Mouse (Mus musculus): ENCODE results near the gene Ppp1r9a. TPM values are rescaled to one million over a fixed set of nuclear protein-coding genes. Genes with fewer than 3 reads are reported as not detected.

Ppp1r9a gene
- total RNA-seq, 2 experiments from 2014 or later: 26.9 to 30.9 TPM

DNA sequence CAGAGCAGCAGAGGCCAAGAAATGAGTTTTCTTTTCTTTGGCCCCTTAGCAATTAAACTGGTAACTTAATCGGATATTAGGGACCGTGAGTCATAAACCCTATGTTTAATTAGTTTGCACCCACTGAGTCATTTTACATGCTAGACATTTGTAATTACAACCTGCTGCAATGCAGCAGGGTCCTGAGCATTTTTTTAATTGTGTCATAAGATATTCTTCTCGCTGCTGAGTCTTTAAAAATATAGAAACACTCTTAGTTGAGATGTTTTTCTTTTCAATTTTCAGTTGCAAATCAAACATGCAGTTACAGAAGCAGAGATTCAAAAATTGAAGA lies 208.0 kb downstream of the Ppp1r9a start:
- no peak for DNase-seq

DNA sequence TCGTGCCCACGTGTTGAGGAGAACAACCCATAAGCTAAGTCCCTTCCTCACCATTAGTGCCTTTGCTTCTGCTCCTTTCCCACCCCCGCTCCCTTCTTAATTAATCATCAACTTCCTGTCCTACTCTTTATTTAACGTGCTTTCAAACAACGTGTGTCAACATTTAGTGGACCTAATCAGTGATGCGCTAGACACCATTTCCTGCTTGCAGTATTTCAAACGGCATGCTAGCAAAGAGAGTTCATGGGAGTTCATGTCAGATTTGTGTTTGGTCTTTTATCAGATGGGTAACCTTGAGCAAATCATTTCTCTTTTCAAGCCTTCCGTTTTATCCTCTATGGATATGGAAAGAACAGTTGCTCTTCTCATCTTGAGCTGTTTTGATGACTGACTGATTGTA lies 210.4 kb downstream of the Ppp1r9a start:
- DNase-seq: no peak

DNA sequence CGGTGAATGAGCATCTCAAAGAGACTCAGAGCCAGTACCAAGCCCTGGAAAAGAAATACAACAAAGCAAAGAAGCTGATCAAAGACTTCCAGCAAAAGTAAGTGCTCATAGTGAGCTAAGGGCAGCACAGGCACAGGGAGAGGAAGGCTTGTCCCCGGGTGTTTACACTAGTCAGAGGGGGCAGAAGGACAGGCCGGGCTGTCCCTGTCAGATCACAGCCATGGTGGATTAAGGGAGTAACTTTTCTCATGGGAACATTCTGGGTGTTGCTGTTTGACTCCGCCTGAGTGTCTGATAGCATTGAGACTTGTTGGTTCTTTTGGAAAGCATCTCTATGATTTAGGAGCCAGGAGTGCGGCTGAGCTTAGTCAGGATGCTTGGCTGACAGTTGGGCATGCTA lies 211.0 kb downstream of the Ppp1r9a start:
- no peak for DNase-seq

DNA sequence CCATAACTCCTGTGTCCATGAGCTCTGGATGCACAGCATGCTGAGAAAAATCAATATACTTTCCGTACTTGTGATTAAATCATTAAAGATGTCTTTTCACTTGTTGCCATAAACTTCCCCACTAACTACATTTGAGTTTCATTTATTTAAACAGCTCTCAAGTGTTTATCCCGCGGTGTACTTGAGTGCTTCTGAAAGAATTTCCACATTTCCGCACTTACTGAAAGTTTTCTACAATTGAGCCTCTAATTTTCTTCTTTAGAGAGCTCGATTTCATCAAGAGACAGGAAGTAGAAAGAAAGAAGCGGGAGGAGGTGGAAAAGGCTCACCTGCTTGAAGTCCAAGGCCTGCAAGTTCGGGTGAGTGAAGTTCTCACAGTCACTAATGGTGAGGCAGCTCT lies 212.1 kb downstream of the Ppp1r9a start:
- DNase-seq: no peak

DNA sequence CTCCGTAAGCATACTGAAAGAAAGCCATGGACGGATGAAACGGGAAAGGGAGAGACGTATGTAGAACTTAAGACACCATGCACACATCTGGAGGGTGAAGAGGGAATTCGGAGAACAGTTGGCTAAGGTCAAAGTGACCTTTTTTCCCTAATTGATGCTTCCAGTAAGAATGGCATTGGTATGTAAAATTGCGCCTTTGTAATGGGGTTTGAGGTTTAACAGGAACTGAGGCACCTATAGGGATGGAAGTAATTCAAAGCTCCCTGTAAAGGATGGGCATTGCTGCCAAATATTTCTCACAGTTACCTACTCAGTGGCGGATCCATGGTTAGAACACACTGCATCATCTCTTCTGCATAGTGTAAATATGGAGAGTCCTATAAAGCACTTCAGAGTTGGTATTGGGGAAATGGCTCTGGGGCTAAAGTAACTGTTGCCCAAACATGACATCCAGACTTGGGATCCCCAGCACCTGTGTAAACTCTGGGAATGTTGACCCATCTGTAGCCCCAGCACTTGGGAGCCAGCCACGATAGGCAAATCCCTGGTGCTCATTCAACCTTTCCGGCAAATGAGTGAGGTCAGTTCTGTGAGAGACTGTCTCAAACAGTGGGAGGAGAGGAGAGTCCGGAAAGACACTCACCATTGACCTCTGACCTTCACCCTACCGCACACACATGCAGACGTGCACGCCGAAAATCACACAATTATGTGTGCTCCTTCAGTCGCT lies 216.6 kb downstream of the Ppp1r9a start:
- no peak for DNase-seq

DNA sequence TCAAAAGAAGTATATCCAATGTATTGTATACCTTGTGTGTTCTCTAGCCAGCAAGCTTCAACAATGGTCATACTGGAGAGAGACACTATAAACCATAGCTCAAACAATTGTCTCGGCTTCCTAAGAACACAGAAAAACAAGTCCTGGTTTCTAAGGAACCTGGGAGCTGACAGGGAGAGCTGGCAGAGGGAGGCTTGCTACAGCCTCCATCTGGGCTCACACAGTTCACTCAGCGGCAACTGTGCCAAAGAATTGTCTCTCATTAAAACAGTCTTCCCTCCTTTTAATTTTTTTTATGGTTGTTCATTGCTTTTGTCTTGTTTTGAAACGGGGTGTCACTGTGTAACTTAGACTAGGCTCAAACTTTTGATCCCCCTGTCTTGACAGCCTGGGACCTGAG lies 217.5 kb downstream of the Ppp1r9a start:
- no peak for DNase-seq

DNA sequence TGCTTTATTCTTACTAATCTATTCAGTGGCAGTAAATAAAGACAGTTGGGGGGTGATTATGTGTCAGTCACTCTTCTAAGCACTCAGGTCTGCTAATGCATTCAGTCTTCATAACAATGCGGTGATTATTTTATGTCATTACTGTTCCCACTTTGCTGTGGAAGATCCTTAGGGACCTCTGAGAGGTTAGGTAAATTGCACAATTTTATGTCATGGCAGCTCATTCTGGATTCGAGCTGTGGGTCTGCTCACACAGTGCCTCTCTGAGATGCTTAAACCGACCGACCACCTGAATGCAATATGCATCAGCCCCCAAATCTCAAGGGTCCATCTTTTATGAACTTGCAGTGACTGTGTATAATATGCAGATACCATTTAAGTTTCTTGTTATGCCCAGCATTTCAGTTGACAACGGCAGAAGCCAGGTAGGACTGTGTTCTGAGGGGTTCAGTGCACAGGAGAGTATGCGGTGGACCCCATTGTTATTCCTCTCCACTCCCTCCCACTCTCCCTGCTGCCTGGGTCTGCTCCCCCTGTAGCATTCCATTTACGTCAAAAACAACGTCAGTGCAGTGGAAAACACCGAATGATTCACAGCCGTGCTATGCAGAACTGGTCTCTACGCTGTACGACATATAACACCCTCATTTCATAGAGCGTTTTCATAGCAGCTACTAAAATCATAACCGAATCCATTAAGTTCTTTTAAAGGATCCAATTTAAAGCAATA lies 226.8 kb downstream of the Ppp1r9a start:
- DNase-seq: no peak

DNA sequence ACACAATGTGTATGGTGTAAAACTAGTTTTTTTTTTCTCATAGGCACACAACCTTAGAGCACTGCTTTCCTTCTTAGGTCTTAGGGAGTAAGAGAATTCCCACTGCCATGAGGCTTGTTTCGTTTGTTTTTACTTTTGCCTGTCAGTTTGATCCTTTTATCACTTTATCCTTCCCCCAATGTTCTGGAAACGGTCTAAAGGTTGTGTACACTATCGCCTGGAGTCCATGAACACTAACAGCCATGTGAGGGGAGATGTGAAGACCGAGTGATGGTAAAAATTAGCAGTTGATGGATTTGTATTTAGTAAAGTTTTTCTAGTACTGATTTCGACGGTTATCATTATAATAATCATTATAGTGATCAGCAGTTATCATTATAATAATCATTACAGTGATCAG lies 232.3 kb downstream of the Ppp1r9a start:
- no peak for DNase-seq

DNA sequence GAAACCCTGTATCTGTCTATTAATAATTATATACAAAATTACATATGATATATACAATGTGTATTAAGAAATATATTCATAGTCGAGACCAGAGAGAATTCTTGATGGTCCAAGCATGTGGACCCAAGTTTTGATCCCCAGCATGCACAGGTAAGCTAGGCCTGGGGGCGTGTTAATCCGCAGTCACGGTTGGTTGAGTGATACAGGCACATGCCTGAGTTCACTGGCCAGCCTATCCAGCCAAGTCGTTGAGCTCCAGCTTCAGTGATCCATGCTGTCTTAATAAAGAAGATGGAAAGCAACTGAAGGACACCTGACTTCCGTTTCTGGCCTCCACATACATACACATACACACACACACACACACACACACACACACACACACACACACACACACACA lies 233.3 kb downstream of the Ppp1r9a start:
- no peak for DNase-seq

DNA sequence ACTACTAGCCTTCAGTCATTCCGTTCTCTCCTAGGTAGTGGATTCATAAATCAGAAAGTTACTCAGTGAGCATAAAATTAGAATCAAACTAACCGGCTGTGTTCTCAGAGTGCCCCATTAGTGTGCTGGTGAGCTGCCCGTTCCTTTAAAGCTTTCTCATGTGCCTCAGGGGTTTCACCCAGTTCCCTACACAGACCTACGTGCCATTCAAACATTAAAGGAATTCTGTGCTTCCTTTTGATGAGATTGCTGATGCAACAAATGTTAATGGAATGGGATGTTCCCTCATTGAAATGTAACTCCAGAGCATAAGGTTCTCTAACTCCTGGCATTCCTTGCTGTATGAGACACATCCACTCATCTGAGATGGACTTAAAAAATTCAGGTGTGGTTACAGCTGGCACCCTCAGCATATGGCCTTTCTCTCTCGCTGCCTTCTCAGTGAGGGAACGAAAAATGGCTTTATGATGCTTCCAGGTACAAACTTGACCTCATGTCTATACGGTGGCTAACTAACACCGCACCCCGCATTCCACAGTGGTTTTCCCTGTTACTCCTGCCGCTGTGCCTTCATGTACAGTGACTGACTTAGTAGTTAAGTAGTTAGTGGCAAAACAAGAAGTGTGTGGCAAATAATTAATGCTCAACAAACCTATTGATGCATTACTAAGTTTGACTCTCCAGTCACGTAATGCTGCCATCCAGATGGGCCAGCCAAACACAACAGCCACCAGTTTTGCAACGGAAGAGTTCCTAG lies 236.3 kb downstream of the Ppp1r9a start:
- DNase-seq: no peak

DNA sequence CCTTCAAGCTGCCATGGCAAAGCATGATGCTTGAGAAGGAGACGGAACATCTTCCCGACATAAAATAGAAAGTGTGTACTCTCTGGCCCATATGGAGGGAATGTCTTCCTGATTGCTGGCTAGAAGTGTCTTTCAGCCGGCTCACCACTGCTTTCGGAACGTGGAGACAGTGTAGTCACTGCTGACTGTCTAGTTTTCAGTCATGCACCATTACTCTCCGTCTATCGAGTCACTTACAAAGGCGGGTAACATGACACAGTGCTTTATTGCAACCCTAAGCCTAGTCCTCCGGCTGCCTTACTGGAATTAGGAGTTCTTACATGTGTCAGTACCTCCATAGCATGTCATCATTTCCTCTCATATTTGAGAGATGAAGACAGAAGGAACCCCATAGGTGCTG lies 236.9 kb downstream of the Ppp1r9a start:
- no peak for DNase-seq

DNA sequence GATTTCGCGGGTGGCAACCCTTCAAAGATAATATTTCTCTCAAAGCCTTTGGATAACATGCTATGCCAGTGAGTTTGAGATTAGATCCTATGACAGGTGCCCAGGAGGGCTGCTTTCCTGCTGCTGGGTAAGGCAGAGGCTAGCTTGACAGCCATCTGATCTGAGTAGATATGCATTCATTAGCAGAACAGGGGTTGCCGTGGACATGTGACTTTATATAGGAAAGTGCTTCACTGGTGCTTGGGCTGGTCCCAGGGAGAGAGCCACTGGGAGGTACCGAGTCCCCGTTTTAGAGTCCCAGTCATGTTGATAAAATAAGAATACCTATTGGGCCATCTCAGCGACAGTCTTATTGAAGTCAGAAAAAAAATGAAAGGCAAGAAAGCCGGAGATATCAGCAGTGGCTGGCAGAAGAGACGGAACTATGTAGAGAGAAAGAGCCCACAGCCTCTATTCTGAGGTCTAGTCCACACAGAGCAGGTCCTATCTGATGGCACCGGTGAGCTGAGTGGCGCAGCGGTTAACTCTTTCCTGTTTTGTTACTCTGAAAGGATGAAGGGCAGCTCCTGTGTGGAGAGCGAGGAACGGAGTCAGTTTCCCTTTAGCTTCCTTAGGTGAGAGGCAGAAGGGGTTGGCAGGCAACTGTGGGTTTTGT lies 244.9 kb downstream of the Ppp1r9a start:
- DNase-seq: no peak

DNA sequence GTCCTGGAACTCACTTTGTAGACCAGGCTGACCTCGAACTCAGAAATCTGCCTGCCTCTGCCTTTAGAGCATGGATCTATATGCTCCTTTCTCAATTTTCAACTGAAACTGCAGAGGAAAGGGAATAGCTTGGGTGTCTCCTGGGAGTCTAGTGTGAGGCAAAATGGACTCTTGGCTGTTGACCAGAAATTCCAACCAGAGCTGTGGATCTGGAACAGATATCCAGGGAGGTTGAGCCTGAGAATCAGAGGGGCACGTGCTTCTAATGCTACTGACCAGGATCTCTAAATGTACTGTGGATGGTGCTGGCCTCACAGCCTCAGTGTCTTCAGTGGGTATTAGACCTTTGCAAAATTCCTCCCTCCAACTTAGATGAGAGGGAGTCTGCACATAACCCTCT lies 247.2 kb downstream of the Ppp1r9a start:
- DNase-seq: peak; percentile 19

DNA sequence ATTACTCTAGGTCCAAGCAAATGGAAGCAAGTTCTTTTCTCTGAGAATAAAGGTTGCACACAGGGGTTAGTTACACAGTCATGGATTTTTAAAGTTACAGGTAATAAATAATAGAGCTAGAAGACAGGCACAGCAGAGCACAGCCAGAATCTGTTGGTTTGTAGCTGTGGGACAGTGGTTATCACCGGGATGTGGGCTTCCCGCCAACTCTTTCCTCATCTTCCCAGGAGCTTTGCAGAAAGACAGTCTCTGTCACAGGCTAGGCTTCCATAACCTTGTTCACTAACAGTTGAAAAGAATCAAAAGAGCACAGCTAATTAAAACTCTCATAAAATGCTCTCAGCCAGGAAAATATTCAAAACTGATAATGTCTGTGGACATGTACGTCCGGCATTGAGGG lies 248.5 kb downstream of the Ppp1r9a start:
- peak; percentile 48 for DNase-seq

DNA sequence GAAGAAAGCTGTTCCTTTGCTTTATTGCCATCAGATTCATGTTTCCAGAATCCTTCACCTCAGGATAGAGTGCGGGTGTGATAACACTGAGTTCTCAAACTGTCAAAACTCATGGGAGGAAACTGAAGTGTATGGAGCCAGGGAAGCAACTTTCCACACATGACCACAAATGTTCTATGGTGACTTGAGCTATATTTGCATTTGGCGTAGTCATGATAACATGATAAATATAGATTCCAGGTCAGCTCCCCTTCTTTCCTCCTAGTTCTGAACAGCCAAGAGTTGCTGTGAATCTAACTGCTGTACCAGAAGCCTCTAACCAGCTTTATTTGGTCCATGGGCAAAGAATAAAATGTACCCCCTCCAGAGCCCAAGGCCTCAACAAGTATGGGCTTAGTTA lies 249.5 kb downstream of the Ppp1r9a start:
- no peak for DNase-seq

DNA sequence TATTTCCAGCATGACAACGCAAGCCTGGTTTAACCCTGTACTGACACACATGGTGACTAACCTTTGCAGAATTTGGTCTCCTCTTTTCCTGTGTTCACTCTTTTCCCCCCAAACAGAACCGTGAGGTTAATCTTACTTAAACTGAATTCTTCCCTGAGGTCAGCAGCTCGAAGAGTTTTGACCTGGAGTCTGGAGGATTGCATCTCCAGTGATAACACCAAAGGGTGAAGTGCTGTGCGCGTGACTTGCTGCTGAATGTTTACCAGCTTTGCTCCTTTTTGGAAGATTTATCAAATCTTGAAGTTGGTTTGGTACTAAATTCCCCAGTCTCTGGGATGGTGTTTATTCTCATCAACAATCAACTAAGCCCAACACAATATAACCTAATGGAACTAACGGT lies 252.1 kb downstream of the Ppp1r9a start:
- DNase-seq: no peak

DNA sequence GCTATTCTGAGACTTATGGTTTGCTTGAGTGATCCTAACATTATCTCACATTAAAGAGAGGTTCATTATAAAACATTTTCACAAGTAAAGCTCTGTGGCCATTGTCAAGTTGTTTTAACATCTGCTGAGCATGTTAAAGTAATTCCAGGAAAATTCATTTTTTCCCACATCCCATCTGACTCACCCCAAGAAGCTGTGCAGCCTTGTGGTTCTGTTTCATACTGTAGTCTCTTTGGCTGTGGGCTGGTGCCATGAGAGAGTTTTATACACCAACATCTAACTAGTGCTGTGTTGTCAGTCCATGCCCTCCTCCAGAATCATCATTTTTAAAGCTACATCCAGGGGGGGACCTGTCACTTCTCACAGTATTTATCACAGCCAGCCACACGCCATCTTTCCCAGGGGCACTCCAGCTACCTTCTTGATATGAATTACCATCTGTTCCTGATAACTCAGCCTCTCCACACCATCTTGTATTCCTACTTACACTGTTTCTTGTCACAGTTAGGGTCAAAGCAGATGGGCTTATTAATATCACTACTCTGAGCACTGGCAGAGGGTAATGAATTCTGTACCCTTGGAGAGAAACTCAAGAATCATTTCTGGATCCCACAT lies 252.7 kb downstream of the Ppp1r9a start:
- no peak for DNase-seq

DNA sequence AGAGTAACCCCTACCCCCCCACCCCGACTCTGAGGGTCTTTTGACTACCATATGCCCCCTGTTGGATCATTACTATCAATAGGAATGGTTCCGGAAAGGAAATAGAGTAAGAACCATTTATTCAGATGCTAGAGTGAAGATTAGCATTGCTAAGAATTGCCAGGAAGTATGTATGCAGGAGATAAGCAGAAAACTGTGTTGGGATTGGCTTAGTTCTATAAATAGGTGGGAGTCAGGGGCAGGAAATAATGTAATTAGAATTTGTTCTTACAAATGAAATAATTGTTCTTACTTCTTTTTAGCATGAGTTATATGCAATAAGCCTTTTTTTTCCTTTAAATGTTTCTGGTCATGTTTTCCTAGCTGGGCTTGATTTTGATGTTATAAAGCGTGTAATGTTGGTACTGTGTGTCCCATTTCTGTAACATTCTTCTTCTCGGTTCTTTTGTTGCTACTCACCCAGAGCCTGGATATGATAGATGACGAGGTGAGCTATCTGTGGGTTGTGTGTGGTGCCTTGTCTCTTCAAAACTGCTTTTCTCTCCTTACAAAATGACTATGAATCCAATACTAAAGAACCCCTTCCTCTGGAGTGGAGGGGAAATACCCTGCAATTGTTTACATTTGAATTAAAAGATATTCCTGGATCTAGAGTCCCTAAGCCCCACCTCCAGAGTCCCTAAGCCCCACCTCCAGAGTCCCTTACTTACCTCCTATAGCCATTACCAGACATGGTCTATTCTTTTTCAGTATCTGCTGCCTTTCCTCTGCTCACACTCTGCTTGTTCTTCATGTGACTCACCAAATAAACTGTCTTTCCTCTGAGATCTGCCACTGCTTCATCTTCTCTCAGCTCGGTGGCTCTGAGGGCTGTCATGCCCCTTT lies 254.1 kb downstream of the Ppp1r9a start:
- DNase-seq: no peak

DNA sequence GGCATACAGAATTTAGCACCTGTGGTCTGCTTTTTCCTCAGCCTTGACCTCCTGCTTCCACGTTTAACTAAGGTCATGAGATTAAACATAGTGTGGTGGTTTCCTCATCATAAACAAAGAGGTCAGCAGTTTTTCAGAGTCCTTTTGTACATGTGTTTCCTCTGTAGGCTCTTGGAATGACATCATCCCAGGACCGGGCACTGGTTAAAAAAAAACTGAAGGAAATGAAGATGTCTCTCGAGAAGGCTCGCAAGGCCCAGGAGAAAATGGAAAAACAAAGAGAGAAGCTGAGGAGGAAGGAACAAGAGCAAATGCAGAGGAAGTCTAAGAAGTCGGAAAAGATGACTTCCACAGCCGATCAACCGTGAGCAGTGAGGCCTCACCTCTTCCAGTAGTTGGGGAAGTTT lies 256.7 kb downstream of the Ppp1r9a start:
- peak; percentile 11 for DNase-seq

DNA sequence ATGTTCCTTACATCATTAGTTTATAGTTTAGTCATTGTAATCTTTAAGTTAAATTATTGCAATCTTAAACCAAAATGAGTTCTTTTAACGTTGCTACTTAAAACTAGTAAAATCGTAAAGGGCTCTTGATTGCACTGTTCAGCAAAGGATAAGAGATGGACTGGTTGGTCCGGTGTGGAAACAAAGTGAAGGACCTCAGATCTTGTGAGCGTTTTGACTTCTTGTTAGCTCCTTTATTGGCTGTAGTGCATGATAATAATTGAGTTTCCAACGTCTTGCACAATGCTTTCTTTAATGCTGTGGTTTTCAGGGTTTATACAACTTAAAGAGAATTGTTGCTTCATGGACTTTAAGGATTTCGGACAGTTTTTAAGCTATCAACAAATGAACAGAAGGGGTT lies 259.3 kb downstream of the Ppp1r9a start:
- no peak for DNase-seq

DNA sequence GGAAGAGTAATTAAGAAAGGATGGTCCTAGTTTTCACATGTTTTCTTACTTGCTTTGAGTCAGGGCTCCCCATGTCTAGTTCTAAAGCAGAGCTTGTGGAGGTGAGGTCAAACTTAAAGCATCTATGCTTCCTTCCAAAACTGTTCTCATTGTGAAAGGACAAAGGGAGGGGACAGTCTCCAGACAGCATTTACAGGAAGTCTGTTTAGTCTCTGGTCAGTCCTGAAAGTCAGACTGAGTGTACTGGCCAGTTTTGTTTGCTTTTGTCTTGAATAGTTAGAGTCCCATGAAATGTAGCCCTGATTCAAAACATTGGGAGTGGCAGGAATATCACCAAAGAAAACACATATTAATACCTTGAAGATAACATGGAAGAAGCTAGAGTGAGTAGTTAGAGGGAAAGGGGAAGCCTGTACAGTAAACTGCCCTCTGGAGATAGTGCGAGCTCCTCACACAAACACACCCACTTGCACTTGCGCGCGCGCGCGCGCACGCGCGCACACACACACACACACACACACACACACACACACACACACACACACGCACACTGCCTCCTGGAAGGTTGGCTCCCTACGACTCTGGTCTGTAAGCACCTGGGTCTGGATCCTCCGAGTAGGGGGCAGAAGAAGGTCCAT lies 260.9 kb downstream of the Ppp1r9a start:
- no peak for DNase-seq
